Mouse (Mus musculus) adrenal gland, adult 18-20 months (tissue): ENCODE results near the gene Tcp10b. TPM values are rescaled to one million over a fixed set of nuclear protein-coding genes. Genes with fewer than 3 reads are reported as not detected.
A peak's percentile ranks its signal among the peaks of the same experiment; 100 is the strongest.
"Not testable (repeated sequence)": the region's sequence is repeated elsewhere in the genome, so short reads cannot be mapped to it uniquely, and the experiment has no call there.

Experiments used
- DNase-seq, 2 experiments: peaks; one replicate each; pipeline ENCODE4 v3.0.0; 2021 to 2022; ENCODE audit warnings: low spot score in 2 of 2
- long read RNA-seq, 2 experiments: library from polyadenylated mRNA; stranded (forward); transcript quantifications; one replicate each; pipeline ENCODE4 v2.0.0; 2021
- total RNA-seq, 2 experiments: library from RNA; stranded (reverse); gene quantifications; 1 replicate in 1 of 2; 2 replicates in 1 of 2; pipeline ENCODE4 v1.2.3; 2021

Gene Tcp10b
- under 1 TPM; 0.19 to 0.73 TPM for total RNA-seq
- long read RNA-seq, experiment 1, partial matches to known transcripts, result 0 of 1 reads
- long read RNA-seq, experiment 1, other reads (novel, unspliced or antisense), result 1 of 1 reads
- long read RNA-seq, experiment 2, result 0 reads

DNA sequence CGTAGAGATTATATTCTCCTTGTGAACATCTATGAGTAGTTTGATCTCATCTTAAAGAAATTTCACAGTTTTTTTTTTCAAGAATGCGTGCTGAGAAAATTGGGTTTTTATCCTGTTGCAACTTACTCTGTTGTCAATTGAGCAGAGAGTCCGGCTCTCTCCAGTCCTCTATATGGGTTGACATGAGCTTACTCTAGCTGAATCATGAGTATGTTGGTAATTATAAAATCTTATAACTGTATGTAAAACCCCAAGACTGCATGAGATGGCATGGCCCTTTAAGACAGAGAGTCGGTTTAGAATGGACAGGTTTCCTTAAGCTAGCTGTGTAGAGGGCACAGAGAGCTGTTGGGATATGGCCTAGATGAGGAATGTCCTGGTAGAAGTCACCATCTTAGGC lies at the start of gene Tcp10b:
Gene Tcp10b (plus strand): TSS at position 301 of the 400 bp plus-strand sequence.
- not testable (repeated sequence) for DNase-seq

DNA sequence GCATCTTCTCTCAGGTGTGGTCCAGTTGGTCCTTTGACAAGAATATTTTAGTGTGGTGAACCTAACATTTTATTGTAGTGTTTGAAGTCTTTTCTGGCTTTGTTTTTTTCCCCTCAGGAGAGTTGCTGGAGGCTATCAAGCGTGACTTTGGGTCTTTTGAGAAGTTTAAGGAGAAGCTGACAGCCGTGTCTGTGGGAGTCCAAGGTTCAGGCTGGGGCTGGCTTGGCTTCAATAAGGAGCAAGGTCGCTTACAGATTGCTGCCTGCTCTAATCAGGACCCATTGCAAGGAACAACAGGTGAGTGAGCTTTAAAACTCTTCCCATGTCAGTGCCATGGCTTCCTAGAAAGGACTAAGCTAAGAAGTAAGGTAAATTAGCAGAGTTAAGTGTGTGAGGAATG lies 47.6 kb upstream of the Tcp10b start:
- no peak for DNase-seq

DNA sequence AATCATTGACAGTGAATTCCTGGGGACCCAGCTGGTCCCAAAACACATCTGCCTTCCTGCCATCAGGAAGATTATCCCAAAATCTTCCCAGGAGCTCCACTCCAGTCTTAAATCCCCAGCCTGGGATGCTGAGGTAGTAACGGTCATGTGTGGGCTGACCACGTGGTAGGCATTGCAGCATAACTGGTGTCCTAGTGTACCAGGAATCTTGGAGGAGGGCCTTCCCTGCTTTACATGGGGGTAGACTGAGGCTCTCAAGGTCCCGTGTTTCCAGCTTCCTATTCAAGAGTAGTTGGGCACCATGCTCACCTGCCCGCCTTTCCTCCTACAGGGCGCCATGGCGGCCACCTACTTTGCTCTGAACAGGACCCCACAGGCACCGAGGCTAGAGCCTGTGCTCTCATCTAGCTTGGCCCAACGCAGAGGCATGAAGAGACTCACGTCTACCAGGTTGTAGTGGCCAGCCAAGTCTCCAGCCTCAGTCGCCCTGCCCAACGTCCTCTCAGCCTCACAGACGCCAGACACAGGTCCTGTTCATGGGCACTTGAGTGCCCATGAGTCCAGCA lies 24.2 kb upstream of the Tcp10b start:
- DNase-seq, result not testable (repeated sequence)

DNA sequence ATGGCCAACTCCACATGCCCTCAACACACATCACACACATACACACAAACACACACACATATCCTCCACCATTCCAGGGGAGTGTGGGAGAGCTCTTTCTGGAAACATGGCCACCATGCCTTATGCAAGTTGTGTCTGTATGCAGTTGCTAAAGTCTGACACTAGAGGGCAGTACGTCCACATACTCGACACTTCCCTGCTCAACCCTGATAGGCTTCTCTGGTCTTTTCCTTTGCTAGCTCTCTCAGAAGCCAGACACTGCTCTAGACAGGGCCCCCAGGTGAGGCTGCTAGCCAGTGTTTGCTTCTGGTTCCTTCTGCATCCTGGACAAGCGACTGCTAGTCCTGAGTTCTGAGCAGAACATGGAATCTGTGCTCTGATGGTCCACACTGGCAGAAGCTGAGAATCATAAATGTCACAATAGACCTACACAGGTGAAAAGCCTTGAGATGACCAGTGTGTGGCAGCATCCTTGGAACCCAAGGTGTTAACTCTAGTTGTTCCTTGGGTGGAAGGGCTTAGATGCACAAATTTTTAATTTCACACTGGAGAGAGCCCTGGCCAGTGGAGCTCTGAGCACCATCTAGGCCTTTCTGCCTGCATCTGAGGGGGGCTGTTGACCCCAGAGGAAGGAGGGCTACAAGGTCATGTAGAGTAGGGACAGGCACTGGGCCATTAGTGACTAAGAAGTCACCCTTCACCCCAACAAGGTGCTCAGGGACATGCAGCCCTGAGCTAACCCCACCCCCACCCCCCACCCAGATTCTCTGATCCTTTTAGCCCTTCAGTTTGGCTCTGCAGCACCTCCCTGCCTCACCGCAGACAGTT lies 16.8 kb upstream of the Tcp10b start:
- peak; percentile 26 to 31 for DNase-seq

DNA sequence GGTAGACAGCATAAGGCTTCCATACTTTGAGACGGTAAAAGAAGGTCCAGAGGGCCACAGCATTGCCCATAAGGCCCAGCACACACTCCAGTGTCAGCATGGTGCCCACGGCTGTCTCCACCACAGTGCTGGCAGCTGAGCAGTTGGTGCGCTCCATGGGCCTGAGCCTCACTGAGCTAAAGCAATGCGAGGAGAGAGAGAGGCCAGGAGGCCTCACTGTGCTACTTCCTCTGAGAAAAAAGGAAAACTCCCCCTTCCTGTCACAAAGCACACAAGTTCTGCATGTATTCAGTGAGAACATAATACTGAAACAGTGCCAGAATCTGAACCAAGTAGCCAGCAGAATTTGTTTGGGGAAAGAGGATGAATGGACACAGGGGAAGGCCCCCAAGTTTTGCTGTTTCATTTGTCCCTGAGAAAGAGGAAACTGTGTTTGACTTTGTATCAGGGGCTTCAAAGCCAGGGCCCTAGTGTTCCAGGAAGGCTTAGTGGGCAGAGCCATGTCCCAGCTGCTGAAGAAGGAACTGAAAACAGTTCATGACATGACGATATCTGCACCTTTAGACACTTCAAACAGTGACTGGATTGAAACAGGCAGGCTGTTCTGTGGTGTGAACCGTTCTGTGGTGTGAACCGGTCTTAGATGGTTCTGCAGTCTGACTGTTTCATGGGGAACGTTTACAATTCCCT lies 8.6 kb upstream of the Tcp10b start, which contains the start of gene Gpr31b:
Gene Gpr31b (minus strand): TSS at position 173 of the 690 bp plus-strand sequence.
- not testable (repeated sequence) for DNase-seq

DNA sequence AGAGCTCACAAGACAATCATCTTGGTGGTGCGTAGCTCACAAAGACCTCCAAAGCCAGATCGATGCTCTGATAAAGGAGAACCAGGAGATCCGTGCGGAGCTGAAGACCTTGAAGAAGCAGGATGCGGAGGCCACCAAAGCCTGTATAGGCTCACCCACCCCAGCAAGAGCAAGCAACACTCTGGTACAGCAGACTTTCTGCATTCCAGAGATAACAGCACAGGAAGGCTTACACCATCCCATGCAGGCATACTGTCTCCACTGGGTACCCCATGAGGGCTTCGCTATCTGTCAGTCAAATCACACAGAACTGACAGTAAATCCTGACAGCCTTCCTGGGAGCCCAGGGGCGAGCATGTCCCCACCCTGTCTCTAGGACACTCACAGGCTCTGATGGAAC lies 2.0 kb downstream of the Tcp10b start:
- DNase-seq, result not testable (repeated sequence)

DNA sequence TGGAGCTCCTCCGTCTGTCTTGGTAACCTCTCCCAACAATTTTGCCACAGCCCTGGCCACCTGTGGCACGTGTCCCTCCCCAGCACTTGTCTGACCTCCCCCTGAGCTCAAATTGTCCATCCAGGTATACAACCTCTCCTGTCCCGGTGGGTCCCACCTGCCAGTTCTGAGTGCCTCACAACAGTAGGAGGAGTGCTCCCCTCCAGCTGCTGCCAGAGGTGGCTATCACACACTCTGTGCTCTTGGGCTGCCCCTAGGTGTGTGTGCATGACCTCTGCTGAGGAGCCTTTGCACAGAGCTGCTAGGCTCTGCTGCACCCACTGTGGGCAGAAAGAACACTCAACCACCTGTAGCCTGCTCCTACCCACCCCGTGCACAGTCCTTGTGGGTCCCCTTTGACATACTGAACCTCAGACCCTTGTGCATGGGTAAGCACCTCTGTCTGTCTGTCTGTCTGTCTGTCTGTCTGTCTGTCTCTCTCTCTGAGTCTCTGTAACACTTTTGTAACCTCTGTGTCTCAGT lies 7.0 kb downstream of the Tcp10b start:
- DNase-seq, result not testable (repeated sequence)

DNA sequence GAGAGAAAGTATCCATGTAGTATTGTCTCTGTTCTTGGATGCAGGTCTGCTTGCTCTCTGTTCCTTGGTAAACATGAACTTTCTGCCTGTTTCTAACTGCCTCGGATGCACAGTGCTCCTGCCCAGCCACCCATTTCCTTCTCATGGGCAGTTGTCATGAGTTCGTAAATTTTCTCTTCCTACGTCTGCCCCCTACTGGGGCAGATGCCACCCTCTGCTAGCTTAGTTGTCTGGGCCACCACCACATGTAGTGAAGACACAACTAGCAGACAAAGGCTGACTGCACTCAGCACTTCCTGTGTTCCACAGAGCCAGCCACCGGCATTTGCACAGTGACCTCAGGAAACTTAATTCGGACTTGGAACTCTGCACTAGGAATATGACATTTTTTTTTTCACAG lies 8.3 kb downstream of the Tcp10b start:
- DNase-seq, result not testable (repeated sequence)

DNA sequence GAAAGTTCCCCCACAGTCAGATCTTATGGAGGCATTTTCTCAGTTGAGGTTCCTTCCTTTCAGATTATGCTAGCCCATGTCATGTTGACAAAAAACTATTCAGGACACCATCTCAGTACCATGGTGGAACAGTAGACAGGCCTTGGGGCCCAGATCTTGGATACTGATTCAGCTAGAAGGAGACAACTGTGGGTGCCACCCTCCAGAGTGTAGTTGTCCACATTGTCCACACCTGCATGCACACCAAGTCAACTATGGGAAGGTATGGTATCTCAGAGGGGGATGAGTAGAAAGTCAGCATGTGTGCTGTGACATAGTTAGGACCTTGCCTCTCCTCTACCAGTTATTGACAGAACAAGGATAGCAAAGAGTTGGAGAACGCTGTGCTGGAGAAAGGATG lies 30.6 kb downstream of the Tcp10b start:
- DNase-seq, result not testable (repeated sequence)

DNA sequence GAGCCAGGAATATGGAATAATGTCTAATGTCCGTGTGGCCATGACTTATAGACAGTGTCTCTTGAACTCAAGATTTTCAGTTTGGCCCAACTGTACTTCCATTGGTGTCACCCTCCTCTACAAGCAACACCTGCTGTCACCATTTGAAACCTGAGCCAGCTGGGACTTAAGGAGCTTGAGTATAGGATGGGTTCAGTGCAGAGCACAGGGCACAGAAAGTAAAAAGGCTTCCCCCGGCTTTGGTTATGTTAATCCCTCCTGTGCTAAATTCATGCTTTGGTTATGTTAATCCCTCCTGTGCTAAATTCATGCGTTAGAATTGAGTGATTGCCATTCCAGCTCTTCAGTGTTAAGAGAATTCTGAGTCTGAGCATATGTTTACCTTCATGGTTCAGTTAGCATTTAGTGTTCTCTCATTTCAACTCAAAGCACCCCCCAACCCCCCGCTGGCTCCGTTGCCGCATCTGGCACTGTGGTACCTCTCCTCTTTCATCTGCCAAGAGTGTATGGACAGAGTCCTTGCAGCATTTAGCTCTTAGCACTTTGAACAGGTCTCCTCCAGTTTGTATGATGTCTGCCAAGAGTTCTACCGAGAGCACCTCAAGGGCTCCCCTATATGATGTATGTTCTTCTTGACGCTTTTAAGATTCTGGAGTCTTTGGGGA lies 31.3 kb downstream of the Tcp10b start:
- DNase-seq, result not testable (repeated sequence)

DNA sequence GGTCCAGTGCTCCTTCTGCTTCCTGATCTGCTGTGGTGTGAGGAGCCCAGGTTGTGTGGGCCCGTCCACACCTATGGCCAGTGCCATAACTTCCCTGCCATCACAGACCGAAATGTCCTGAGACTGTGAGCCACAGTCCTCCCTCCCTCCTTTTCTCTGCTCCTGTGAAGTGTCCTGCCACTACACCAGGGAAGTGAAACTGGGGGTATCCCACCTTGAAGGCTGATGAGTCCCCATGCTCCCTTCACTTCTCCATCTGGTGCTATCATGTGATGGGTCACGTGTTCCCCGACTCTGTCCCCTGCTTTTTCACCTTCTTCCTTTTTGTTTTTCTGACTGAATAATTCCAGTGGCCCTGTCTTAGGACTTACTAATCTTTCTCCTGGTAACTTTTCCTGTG lies 32.1 kb downstream of the Tcp10b start:
- not testable (repeated sequence) for DNase-seq

DNA sequence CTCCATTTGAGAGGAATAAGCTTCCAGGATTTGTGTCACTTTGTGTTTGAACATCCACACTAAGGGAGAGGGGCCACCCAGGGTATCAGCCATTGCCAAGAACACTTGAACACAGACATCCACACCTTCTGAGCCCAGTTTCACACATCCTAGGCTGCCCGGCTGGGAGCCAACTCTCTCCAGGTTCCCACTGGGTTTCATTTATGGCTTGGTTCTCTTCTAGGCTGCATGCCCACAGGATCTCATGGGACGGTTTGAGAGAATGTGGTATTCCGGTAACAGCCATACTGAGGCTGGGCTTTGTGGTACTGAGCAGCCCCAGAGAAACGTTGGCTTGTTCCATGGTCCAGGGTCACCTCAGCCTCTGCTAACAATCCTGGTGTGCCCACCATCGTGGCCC lies 45.7 kb downstream of the Tcp10b start:
- DNase-seq, result not testable (repeated sequence)

DNA sequence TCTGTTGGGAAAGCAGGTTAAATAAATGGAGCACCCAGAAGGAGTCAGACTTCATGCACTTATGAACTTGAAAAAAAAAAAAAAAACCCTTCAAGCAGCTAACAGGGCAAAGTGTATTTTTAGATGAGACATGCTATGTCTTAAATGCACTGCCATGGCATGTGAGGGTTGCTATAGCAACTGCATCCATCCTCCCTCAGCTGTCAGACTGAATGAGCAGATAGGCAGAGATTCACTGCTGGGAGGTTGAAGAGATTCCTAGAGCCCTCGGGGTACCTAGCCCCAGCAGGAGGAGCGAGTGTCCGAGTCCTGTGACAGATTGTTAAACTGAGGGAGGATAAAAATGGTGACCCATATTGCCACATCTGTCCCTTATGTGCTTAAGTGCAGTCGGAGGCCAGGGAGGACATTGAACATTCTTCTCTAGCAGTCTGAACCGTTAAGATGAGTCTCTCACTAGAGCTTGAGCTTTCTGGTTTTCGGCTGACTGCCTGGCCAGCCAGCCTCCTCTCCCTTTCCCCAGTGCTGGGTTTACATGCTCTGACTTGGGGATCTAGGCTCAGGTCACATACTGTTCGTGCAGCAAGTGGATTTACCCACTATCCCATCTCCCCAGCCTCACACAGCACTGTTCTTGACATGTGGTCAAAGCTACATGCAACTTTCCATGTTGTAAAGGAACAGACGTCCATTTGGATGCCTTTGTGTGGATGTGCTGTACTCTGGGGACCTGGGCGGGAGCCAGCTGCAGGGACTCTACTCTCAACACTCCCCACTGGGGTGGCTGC lies 51.8 kb downstream of the Tcp10b start:
- not testable (repeated sequence) for DNase-seq

DNA sequence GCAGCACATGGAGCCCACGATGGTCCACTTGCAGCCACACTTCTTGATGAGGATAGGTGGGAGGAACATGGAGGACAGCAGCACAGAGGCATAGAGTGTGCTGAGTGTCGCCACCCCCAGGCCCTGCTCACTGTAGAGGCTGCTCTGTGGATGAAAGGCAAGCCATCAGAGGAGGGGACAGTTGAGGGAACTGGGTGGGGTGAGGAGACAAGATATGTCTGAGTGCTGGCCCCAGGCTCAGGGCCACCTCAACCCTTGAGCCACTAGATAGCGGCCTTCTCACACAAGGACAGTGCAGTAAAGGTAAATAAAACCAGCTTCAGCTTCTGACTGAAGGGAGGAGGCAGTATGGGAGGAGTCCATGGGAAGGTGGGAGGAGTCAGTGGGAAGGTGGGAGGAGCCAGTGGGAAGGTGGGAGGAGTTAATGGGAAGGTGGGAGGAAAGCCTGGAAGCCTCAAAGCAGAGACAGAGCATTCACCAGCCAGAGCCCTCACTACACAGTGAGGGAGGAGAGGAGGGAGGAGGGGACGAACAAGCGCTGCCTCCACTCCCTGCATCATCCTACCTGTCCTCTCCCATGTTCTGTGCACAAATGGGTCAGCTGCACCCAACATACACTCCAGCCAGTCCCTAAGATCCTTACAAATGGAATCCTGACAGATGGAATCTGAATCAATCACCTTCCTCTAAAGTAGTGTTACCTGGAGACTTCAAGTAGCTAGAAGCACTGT lies 62.6 kb downstream of the Tcp10b start:
- DNase-seq, result not testable (repeated sequence)

DNA sequence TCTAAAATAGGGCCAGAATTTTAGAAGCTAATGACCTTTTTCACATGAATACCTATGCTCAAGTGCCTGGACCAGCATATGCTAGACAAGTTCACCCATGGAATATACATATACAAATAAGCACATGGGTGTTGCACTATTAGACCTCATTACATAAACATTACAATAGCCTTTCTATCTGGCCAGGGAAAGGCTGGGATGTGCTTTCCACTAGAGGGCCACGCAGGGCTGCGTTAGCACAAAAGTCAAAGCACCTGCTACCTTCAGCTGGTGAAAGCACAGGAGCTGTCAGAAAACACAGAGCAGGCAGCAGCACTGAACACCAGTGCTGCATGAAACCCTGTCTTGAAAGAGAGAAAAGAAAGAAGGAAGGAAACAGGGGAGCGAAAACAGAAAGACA lies 63.3 kb downstream of the Tcp10b start:
- not testable (repeated sequence) for DNase-seq

DNA sequence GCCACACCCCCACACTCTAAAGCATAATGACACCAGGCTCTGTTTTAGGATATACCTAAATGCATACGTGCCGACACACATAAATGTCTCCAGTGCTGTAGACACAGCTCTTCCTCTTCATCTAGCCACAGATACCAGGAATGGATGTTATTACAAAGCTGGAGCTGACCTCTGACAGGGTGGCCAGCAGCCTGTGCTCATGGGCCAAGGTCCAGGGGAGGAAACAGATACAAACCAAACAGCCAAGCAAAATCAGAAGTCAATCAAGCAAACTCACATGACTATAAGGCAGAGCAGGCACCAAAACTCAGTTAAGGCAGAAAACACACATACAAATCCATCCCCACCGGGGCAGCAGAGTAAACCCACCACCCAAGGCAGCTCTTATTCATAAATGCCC lies 68.4 kb downstream of the Tcp10b start:
- DNase-seq, result not testable (repeated sequence)

DNA sequence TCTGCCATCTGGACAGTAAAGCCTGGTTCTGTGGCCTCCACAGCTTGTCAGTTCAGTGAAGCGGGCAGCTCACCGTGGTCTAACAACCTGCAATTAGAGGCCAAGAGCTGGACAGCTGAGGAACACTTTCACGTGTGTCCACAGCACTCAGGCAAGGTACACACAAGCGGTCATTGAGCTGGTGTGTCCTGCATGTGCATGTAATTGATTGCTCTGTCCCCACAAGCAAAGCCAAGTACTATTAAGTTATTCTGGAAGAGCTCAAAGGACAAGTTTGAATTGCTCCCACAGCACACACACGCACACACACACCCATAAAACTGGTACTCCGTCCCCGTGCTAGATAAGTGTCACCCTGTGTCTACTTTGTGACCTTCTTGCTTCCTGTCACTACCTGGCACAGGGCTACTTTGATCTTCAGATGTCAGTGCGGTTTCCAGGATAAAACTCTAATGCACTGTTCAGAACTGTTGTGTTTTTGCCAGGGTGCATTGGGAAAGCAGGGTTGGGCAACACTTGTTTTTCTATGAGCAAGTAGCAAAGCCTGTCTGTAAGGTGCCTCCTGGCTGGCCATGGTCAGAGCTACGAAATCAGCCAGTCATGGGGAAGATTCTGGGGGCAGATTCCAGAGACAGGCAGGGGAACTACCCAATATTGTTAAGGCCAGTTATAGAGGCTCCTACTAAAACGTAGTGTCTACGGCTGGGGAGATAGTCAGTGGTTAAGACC lies 69.0 kb downstream of the Tcp10b start:
- DNase-seq, result not testable (repeated sequence)

DNA sequence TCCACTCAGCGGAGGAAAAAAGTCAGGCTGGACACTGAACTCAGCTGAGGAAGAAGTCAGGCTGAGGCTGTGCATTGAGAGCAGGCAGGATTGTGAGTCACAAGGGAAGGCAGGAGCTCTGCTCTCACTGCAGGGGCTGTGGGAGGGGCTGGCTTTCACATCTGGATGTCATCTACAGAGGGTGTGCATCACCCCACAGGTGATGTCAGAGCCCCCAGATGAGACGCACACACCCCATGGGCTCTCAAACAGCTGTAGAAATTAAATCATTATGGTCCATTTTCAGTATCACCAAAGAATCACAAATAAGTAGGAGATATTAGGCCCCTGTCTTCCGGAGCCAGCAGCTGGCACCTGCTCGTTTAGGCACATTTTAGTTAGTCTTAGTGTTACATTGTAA lies 70.8 kb downstream of the Tcp10b start, which contains the start of gene Unc93a:
Gene Unc93a (minus strand): TSS at position 101 of the 400 bp plus-strand sequence.
- DNase-seq, result not testable (repeated sequence)
